Mouse (Mus musculus): ENCODE results near the gene Tmem262. TPM values are rescaled to one million over a fixed set of nuclear protein-coding genes. Genes with fewer than 3 reads are reported as not detected.

The Tmem262 gene
- polyA plus RNA-seq, 1 experiment from 2014 or later, result not detected

DNA sequence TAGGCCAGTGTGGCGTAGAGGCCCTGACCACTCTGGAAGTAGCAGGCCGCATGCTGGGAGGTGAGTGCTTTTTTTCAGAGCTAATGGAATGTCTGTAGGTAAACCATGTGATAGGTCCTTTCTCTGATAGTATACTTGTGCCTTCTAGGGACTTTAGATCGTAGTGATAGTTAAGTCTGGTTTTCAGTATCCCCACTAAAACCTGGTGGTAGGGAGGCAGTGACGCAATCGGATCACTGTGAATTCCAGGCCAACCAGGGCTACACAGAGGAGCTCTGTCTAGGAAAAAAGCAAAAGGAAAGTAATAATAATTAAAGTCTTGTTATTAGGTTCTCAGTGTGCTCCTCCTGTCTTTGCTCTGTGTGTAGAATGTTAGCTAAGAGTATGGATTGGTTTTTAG is 21.3 kb upstream of the Tmem262 start:
- TF ChIP-seq EP300 (IDR thresholded peaks at IDR 0.05) (no peak), CTCF (IDR thresholded peaks at IDR 0.05) (no peak)
- Histone ChIP-seq H3K4me2 (replicated peaks; ENCODE audit: low read depth, low read length) (peak overlapping the region; percentile 60), H3K4me3 (ENCODE audit: low read depth, low read length) (peak overlapping the region; percentile 73), H3K9ac (replicated peaks; ENCODE audit: low read depth) (peak overlapping the region; percentile 76), H3K4me1 (ENCODE audit: insufficient read depth, low read depth, low read length) (peaks cover 15% of the 10 kb centered on the region), H3K27ac (ENCODE audit: low read length) (peak overlapping the region; percentile 71; the same call in 1 of the 2 replicates), H3K27me3 (replicated peaks; ENCODE audit: insufficient read depth, low read length) (no peaks in the 10 kb centered on the region), H3K9me3 (ENCODE audit: low read length) (no peaks in the 10 kb centered on the region), H3K36me3 (ENCODE audit: insufficient read depth, low read length) (peaks cover 13% of the 10 kb centered on the region)
- DNase-seq (ENCODE audit: low spot score), result no peak
- 24% methylated on average over 5 of the region's 5 CpGs for WGBS
- no peak for ATAC-seq

GRCm38 (mm10) chr19:6058966-6059365 is 20.9 kb upstream of the Tmem262 start:
- ATAC-seq, result no peak
- H3K4me1 ChIP-seq (ENCODE audit: insufficient read depth, low read depth, low read length), result peaks cover 15% of the 10 kb centered on the region
- H3K27me3 ChIP-seq (replicated peaks; ENCODE audit: insufficient read depth, low read length), result no peaks in the 10 kb centered on the region
- peak overlapping the region; percentile 73; the same call in 1 of the 2 replicates for H3K4me3 ChIP-seq (ENCODE audit: low read depth, low read length)
- H3K9me3 ChIP-seq (ENCODE audit: low read length), result no peaks in the 10 kb centered on the region
- TF ChIP-seq EP300 (IDR thresholded peaks at IDR 0.05) (no peak), CTCF (IDR thresholded peaks at IDR 0.05) (no peak)
- H3K36me3 ChIP-seq (ENCODE audit: insufficient read depth, low read length), result peaks cover 10% of the 10 kb centered on the region; the same call in 1 of the 2 replicates
- 71% methylated on average over 5 of the region's 5 CpGs for WGBS
- DNase-seq (ENCODE audit: low spot score), result no peak
- no peak overlapping the region for H3K27ac ChIP-seq (ENCODE audit: low read length)
- H3K9ac ChIP-seq (replicated peaks; ENCODE audit: low read depth), result no peak overlapping the region
- H3K4me2 ChIP-seq (replicated peaks; ENCODE audit: low read depth, low read length), result peak overlapping the region; percentile 60

DNA sequence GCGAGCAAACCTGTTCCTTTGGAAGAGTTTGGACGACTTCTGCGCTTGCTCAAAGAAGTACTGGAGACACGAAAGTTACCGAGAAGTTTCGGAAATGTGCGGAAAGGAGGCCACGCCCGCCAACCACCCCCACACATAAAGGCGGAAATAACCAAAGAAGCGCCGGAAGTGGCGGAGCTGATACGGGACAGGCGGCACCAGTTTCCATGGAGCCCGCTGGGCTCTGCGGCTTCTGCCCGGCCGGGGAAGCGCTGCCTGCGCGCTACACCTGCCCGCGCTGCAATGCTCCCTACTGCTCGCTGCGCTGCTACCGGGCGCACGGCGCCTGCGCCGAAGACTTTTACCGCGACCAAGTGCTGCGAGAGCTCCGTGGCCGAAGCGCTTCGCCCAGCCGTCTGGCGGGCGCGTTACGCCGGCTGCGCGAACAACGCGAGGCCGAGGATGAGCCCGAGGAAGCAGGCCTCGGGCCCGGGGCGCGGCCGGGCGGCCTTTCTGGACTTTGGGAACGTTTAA is 18.8 kb upstream of the Tmem262 start, which contains the start of gene Znhit2:
Znhit2 (plus strand) TSS at position 172 of the 513 bp plus-strand sequence.
- Histone ChIP-seq H3K4me3 (ENCODE audit: low read depth, low read length) (peak within 1 kb of the TSS; percentile 70), H3K27me3 (replicated peaks; ENCODE audit: insufficient read depth, low read length) (no peaks in the 10 kb centered on the region), H3K36me3 (ENCODE audit: insufficient read depth, low read length) (no peaks in the 10 kb centered on the region), H3K27ac (ENCODE audit: low read length) (peak within 1 kb of the TSS; percentile 89), H3K9me3 (ENCODE audit: low read length) (no peaks in the 10 kb centered on the region), H3K4me2 (replicated peaks; ENCODE audit: low read depth, low read length) (peak within 1 kb of the TSS; percentile 90), H3K9ac (replicated peaks; ENCODE audit: low read depth) (peak within 1 kb of the TSS; percentile 90), H3K4me1 (ENCODE audit: insufficient read depth, low read depth, low read length) (peaks cover 15% of the 10 kb centered on the region)
- DNase-seq (ENCODE audit: low spot score), result peak; percentile 98
- under 1% methylated on average over 45 of the region's 58 CpGs for WGBS
- TF ChIP-seq CTCF (IDR thresholded peaks at IDR 0.05) (peak; percentile 11; the same call in 1 of the 2 replicates), EP300 (IDR thresholded peaks at IDR 0.05) (no peak)
- ATAC-seq, result peak; percentile 83

- H3K27ac ChIP-seq (ENCODE audit: low read length), result peak overlapping the region; percentile 89
- TF ChIP-seq CTCF (IDR thresholded peaks at IDR 0.05) (no peak), EP300 (IDR thresholded peaks at IDR 0.05) (no peak)
- H3K9me3 ChIP-seq (ENCODE audit: low read length), result no peaks in the 10 kb centered on the region
- peak overlapping the region; percentile 90 for H3K9ac ChIP-seq (replicated peaks; ENCODE audit: low read depth)
- ATAC-seq, result 0 out of 2 replicates have a peak, but pooled peaks have one; percentile 1
- no peaks in the 10 kb centered on the region for H3K36me3 ChIP-seq (ENCODE audit: insufficient read depth, low read length)
- peak overlapping the region; percentile 90 for H3K4me2 ChIP-seq (replicated peaks; ENCODE audit: low read depth, low read length)
- H3K27me3 ChIP-seq (replicated peaks; ENCODE audit: insufficient read depth, low read length), result no peaks in the 10 kb centered on the region
- WGBS, result 2% methylated on average over 44 of the region's 44 CpGs
- peak; percentile 51 for DNase-seq (ENCODE audit: low spot score)
- H3K4me1 ChIP-seq (ENCODE audit: insufficient read depth, low read depth, low read length), result peaks cover 14% of the 10 kb centered on the region
- peak overlapping the region; percentile 70 for H3K4me3 ChIP-seq (ENCODE audit: low read depth, low read length)
These were observed 18.1 kb upstream of the Tmem262 start for GRCm38 (mm10) chr19:6061641-6062302.

- H3K27me3 ChIP-seq (replicated peaks; ENCODE audit: insufficient read depth, low read length), result no peaks in the 10 kb centered on the region
- DNase-seq (ENCODE audit: low spot score) (no peak), ATAC-seq (no peak)
- peak overlapping the region; percentile 89; the same call in 1 of the 2 replicates for H3K27ac ChIP-seq (ENCODE audit: low read length)
- peaks cover 16% of the 10 kb centered on the region for H3K4me1 ChIP-seq (ENCODE audit: insufficient read depth, low read depth, low read length)
- H3K9me3 ChIP-seq (ENCODE audit: low read length), result no peaks in the 10 kb centered on the region
- H3K9ac ChIP-seq (replicated peaks; ENCODE audit: low read depth), result peak overlapping the region; percentile 90; the same call in 1 of the 2 replicates
- H3K36me3 ChIP-seq (ENCODE audit: insufficient read depth, low read length), result no peaks in the 10 kb centered on the region
- TF ChIP-seq CTCF (IDR thresholded peaks at IDR 0.05) (no peak), EP300 (IDR thresholded peaks at IDR 0.05) (no peak)
- WGBS, result 44% methylated on average over 5 of the region's 5 CpGs
- H3K4me3 ChIP-seq (ENCODE audit: low read depth, low read length), result peak overlapping the region; percentile 70
- peak overlapping the region; percentile 90 for H3K4me2 ChIP-seq (replicated peaks; ENCODE audit: low read depth, low read length)
These were observed 17.4 kb upstream of the Tmem262 start for GRCm38 (mm10) chr19:6062418-6062817.

GRCm38 (mm10) chr19:6063081-6063480 is 16.8 kb upstream of the Tmem262 start:
- Histone ChIP-seq H3K4me3 (ENCODE audit: low read depth, low read length) (no peak overlapping the region), H3K4me1 (ENCODE audit: insufficient read depth, low read depth, low read length) (peaks cover 19% of the 10 kb centered on the region), H3K4me2 (replicated peaks; ENCODE audit: low read depth, low read length) (no peak overlapping the region), H3K27me3 (replicated peaks; ENCODE audit: insufficient read depth, low read length) (no peaks in the 10 kb centered on the region), H3K36me3 (ENCODE audit: insufficient read depth, low read length) (no peaks in the 10 kb centered on the region), H3K9me3 (ENCODE audit: low read length) (no peaks in the 10 kb centered on the region), H3K27ac (ENCODE audit: low read length) (no peak overlapping the region), H3K9ac (replicated peaks; ENCODE audit: low read depth) (no peak overlapping the region)
- ATAC-seq (no peak), DNase-seq (ENCODE audit: low spot score) (no peak)
- TF ChIP-seq CTCF (IDR thresholded peaks at IDR 0.05) (no peak), EP300 (IDR thresholded peaks at IDR 0.05) (no peak)
- 93% methylated on average over 6 of the region's 6 CpGs for WGBS
